Mouse (Mus musculus) left cerebral cortex, adult 18-20 months (tissue): Measurements from ENCODE around the gene Cpm. TPM values are rescaled to one million over a fixed set of nuclear protein-coding genes. Genes with fewer than 3 reads are reported as not detected.
"Not testable (repeated sequence)": the region's sequence is repeated elsewhere in the genome, so short reads cannot be mapped to it uniquely, and the experiment has no call there.

Source experiments
- DNase-seq, 2 experiments: peaks; one replicate each; pipeline ENCODE4 v3.0.0; 2021 to 2022; ENCODE audit warnings: low spot score in 2 of 2, mixed read lengths in 1 of 2
- total RNA-seq, 2 experiments: library from RNA; stranded (reverse); gene quantifications; 2 replicates each; pipeline ENCODE4 v1.2.3; 2021

The Cpm gene
- total RNA-seq, 2 experiments from 2014 or later: 4.2 TPM

DNA sequence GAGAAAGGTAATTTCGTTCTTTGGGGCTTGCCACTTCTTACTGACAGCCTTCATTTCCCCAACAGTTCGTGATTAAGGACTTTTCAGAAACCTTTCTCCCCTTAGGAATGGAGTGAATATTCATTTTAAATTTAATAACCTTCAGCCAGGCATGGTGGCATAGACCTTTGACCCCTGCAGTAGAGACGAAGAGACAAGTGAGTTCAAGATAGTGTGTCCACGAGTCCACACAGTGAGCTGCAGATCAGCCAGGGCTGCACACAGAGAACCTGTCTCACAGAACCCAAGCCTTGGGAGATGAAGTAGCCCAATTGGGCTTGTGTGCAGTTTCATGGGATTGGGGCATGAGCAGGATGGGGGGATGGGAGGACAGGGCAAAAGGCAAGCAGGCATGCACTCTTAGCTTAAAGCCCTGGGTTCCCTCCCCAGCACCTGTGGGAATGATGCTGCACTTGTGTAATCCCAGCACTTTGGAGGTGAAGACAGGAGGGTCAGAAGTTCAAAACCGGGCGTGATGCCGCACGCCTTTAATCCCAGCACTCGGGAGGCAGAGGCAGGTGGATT lies 83.0 kb downstream of the Cpm start:
- no peak for DNase-seq

DNA sequence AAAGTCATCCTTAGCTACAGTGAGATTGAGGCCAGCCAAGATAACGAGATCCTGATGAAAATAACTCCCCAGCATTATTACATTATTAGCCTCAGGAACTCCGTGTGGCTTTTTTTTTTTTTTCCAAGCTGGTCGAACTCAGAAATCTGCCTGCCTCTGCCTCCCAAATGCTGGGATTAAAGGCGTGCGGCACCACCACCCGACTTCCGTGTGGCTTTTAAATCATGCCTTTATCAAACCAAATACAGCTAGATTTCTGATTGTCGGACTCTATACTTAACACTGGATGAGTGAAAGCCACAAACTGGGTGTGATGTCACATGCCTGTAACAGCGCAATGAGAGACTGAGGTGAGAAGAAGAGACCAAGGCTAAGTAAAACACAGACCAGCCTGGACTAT lies 83.6 kb downstream of the Cpm start:
- DNase-seq: no peak

DNA sequence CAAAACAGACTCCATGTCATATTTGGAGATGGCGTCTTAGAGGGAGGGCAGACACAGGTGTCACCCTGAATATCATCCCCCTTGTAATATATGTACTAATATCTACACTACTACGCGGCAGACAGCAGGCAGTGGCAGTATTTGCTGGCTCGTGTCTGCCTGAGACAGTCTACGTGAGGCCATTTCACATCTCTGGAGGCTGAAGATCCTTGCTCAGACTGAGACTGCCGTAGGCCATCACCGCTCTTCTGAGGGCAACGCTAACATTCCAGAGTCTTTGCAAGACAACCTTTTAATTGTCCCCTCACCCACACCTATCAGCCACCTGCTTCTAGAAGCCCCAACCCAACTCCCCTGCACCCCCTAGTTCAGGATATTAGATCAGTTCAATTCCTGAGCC lies 84.2 kb downstream of the Cpm start:
- DNase-seq: no peak

DNA sequence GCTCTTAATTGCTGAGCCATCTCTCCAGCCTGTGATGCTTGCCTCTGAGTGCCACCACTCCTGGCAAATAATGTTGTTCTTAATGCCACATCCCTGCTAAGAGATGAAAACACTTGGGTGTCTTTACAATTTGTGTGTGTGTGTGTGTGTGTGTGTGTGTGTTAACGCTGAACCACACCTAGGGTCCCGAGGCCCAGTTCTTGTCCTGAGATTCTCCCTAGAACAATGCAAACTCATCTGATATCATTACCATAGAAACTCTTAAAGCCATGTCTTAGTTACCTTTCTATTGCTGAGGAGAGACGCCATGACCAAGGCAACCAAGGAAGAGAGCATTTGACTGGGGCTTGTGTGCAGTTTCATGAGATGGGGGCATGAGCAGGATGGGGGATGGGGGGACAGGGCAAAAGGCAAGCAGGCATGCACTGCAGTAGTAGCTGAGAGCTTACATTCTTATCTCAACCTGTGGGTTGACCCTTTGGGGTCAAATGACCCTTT lies 84.8 kb downstream of the Cpm start:
- no peak for DNase-seq

DNA sequence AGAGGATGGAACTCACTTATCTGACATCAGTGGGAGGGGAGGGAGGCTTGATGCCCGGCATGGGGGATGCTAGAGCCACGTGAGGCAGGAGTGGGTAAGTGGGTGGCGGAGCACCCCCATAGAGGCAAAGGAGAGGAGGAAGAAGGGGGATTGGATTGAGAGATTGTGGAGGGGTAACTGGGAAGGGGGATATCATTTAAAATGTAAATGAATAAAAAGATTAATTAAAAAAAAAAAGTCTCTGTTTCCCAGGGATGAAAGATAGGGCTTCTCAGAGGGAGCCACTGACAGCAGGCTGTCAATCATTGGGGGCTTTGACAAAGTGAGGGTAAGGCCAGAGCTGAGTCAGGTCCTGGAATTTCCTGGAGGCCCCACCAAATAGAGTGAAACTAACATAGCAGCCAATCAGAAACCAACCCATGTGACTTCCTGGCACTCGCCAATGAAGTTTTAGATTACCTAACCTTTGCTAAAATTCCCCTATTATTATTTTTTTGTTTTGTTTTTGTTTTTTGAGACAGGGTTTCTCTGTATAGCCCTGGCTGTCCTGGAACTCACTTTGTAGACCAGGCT lies 85.7 kb downstream of the Cpm start:
- no peak for DNase-seq

DNA sequence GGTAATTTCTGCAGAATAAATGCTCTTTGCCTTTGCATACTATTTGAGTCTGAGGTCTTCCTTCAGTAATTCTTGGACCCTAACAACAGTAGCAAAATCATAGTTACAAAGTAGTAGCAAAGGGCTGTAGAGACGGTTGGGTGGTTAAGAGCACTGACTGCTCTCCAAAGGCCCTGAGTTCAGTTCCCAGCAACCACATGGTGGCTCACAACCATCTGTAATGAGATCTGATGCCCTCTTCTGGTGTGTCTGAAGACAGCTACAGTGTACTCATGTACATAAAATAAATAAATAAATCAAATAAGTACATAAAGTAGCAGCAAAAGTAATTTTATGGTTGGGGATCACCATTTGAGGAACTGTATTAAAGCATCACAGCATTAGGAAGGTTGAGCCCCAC lies 86.4 kb downstream of the Cpm start:
- DNase-seq: not testable (repeated sequence)

DNA sequence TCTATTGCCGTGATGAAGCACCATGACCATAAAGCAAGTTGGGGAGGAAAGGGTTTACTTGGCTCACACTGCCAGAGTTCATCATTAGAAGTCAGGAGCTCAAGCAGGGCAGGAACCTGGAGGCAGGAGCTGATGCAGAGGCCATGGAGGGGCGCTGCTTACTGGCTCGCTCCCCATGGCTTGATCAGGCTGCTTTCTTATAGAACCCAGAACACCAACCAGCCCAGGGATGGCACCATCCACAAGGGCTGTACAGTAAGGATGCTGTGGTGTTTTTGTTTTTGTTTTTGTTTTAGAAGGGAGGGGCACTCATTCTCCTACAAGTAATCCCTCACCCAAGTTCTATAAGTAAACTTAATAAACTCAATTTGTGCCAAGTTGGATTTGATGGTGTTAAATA lies 87.4 kb downstream of the Cpm start:
- no peak for DNase-seq

DNA sequence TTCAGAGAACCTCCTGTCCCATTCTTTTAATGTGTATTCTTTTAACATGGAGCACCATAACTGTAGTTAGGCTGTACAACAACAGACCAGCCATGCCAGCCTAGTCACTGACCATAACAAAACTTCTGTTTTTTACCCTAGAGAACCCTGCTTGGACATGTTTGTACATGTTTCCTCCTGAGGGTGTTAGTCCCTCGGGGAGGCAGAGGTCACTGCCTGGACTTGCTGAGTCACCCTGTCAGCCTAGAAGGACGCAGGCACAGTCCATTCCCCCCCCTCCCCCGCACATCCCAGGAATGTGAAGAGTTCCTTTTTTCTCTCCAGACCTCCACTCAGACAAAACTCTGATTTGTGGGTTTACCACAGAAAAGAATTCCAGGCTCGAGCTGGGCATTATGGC lies 88.3 kb downstream of the Cpm start:
- DNase-seq: no peak

DNA sequence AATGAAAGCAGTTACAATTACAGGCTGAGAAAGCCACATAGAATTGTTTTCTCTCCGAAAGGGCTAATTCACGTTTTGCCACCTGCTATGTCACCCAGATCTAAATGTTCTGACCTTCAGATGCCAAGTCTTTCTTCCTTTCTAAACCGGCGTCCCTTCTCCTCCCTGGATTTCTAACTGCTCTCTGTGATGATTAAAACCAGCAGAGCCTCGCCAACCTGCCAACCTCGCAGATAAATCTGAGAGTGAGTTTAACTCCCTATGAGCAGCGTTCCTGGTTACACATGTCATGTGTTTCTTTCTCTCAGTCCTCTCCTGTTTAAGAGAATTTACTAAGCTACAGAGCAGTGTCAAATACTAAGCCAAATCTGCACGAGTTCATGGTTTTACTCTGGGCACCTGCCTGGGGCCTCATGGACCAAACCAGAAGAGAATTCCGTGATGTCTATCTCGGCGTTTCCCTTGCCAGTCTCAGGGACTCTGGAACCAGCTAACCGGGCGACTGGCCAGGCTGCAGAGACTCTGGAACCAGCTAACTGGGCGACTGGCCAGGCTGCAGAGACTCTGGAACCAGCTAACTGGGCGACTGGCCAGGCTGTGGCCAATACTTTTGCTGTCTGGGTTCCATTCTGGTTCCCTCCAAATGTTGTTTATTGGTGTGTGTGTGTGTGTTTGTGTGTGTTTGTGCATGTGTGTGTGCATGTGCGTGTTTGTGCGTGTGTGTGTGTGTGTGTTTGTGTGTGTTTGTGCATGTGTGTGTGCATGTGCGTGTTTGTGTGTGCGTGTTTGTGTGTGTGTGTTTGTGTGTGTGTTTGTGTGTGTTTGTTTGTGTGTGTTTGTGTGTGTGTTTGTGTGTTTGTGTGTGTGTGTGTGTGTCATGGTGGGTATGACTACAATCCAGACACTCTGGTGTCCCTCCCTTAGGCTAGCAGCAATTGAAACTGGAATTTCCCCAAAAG lies 89.1 kb downstream of the Cpm start:
- peak; percentile 50 to 52 for DNase-seq

DNA sequence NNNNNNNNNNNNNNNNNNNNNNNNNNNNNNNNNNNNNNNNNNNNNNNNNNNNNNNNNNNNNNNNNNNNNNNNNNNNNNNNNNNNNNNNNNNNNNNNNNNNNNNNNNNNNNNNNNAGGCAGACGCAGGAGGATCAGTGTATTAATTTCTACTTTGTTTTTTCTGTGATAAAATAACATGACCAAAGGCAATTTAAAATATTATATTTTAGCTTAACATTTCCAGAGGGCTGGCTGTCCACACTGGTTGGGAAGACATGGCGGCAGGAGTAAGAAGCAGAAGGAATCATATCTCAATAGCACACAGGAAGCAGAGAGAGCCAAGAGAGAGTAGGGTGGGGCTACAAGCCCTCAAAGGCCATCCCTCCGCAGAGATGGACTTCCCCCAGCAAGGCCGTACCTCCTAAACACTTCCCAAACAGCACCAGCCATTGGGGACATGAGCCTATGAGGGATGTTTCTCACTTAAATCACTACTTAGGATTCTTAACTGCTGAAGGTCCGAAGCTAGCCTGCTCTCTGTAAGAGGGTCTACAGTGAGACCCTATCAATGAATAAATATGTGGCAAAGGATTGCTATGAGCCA lies 94.9 kb downstream of the Cpm start:
- DNase-seq: no peak

DNA sequence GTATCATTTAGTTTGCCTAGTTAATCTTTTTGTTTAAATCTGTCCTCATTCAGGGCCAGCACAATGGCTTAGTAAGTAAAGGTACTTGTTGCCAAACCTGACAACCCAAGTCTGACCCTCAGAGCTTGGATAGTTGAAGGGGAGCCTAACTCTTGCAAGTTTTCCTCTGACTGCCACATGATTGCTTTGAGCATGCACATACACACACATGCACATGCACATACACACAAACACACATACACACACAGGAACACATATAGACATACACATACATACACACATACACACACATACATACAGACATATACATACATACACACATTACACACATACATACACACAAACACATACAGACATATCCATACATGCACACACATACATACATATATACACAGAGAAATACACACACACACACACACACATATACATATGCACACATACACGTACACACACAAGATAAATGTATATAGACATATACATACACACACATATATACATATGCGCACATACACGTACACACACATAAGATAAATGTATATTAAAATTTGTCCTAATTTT lies 95.6 kb downstream of the Cpm start:
- DNase-seq: no peak

DNA sequence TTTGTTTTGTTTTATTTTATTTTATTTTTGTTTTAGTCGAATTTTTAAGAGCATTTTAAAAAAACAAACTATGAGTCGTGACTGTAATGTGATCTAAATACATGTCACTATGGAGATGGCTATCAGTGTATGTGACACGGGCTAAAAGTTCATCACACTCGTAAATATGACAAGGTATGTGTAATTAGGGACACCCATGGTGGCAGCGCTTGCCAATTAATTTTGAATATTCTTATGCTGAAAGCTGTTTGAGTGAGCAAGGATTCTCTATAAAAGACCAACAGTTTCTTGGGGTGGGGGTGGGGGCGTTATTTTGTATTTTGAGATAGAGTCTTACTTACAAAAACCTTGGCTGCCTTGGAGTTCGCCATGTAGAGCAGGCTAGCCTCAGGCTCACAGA lies 96.4 kb downstream of the Cpm start:
- DNase-seq: no peak

DNA sequence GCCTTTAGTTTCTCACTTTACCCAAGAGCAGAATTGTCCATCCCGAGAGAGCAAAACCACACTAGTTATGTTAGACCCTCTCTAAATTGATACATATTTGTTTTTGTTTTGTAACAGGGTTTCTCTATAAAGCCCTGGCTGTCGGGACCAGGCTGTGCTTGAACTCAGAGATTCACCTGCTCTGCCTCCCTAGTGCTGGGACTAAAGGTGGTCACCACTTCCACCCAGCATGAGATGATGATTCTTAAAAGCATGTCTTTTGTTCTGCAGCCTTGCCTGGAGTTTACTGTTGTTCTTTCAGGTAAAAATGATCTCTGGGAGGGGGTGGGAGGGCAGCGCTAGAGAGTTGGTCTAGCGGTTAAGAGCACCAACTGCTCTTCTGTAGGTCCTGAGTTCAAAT lies 97.0 kb downstream of the Cpm start:
- no peak for DNase-seq

DNA sequence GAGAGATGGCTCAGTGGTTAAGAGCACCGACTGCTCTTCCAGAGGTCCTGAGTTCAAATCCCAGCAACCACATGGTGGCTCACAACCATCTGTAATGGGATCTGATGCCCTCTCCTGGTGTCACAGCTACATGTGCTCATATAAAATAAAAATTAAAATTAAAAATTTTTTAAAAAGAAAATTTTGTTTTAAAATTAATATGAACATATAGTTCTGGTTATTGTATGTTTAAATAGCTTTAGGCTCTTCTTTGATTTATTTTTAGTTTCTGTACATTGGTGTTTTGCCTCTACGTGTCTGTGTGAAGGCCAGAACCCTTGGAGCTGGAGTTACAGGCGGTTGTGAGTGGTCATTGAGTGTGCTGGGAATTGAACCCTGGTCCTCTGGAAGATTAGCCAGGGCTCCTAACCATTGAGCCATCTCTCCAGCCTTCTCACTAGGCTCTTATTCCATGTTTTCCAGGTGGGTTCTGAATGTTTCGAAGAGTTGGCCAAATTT lies 97.6 kb downstream of the Cpm start:
- no peak for DNase-seq

DNA sequence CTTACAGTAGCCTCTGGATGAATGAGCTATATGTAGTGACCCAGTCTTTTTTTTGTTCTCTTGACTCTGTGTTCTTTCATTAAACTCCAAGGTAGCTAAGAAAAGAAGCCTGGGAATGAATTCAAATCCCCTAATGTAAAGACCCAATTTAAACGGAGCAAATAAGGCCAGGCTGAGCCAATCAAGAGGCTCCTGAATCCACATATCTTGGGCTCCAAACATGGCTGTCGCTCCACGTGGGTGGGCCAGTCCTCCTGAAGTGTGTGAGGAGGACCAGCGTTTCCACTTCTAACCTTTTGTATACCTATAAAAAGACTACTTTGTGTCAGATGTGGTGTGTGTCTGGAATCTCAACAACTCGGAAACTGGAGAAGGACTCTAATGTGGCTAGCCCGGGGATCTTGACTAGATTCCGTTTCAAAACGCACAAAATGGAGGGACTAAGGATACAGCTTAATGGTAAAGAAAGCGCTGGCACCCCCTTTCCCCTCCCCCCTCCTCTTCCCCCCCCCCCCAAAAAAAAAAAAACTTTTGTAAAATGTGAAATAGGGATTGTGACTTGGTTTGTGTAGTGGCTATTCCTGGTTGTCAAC lies 98.3 kb downstream of the Cpm start:
- DNase-seq: no peak

DNA sequence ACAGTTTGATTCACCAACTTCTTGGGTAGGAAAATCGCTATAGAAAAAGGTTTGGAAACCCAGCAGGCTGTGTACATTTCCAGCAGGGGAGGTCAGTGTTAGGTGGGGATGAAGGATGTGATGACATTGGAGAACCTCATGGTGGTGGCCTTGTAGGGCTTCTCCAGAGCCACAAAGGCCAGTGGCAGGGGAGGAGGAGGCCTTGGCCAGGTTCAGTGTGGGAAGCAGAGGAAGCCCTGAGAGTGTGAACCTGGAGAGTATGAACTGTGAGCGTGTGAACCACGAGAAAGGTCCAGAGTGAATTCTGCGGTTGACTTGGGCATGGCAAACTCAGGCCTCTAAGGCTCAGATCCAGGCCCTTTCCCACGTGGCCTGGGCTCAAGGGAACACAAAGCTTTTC lies 99.3 kb downstream of the Cpm start:
- DNase-seq: no peak

DNA sequence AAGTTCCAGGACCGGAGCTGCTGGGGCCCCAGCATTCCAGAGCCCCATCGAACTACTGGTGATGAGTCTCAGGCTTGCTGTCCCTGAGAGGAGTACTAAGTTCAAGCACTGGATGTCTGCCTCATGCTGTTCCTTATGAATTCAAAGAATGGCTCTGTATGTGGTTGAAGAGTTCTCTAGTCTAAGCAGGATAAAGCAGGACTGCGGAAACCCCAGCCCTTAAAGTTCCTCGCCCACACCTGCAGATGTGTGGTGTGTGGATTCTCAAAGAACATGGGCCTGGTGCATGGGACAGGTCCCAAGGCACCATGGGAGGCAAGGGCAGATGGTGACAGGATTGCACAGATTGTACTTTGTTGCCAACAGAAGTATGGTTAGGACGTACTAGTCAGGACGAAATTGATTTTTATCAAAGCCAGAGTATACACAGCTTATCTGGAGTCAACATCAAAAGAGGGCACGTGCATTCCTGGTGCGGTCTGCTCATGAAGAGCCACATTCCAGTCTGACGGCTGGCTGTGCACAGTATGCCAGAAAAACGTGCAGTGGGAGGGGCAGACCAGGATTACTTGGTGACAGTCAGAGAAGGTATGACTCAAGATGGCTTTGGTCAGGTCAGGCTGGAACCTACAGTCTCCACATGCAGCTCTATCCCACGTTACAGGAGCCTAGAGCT lies 100.0 kb downstream of the Cpm start:
- no peak for DNase-seq

DNA sequence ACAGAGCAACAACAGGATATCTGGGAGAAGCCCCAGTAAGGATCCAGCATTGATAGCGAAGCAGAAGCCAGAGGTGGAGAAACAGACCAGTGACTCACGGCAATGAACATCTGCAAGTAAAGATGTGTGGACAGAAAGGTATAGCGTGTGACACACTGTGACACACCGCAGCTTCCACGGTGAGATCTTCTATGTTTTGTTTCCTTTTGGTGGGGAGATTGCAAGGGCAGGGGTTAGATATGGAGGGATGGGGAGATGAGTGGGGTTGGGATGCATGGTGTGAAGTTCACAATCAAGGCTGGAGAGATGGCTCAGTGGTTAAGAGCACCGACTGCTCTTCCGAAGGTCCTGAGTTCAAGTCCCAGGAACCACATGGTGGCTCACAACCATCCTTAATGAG lies 100.8 kb downstream of the Cpm start:
- DNase-seq: no peak

DNA sequence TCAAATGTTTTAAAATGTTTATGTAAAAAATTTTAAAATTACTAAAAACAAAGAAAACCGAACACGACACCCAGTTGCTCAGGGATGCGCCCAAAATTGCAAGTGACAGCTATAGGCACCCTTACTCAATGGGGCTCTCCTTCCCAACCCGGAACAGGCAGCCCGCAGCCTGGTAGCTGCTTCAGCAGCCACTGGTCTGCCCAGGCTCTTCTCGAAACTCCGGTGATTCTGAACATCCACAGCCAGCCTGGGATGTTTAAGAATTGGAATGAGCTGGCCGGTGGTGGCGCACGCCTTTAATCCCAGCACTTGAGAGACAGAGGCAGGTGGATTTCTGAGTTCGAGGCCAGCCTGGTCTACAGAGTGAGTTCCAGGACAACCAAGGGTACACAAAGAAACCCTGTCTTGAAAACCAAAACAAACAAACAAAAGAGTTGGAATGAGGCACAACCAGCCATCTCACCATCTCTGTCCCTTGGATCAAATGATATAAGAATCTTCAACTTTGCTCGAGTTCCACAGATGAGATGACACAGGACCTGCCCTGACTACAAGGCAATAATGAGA lies 101.4 kb downstream of the Cpm start:
- no peak for DNase-seq
